Mouse (Mus musculus): ENCODE results near the gene Mea1.

Mea1 gene

DNA sequence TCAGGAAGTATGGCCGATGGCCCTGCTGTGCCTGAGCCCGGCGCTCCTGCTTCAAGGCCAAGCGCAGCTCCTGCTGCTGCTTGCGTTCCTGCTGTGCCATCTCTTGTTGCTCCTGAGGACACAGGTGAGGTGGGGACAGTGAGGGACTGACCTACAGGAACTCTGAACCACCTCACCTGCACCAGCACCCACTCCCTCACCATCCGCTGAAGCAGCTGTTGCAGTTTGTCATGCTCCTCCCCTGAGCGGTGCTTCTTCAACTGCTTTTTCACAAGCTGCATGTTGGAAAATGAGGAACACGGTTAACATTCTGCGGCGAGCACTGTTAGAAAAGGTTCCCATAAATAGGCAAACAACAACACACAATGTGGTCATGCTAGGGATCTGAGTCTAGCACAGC is 8.7 kb upstream of the Mea1 start:
- no peak for DNase-seq (ENCODE audit: low spot score)

GRCm38 (mm10) chr17:46673850-46674529 is 4.6 kb upstream of the Mea1 start, which contains the start of gene Rrp36:
Rrp36 (minus strand) TSS chr17:46674352.
- DNase-seq (ENCODE audit: low spot score): peak; percentile 79

DNA sequence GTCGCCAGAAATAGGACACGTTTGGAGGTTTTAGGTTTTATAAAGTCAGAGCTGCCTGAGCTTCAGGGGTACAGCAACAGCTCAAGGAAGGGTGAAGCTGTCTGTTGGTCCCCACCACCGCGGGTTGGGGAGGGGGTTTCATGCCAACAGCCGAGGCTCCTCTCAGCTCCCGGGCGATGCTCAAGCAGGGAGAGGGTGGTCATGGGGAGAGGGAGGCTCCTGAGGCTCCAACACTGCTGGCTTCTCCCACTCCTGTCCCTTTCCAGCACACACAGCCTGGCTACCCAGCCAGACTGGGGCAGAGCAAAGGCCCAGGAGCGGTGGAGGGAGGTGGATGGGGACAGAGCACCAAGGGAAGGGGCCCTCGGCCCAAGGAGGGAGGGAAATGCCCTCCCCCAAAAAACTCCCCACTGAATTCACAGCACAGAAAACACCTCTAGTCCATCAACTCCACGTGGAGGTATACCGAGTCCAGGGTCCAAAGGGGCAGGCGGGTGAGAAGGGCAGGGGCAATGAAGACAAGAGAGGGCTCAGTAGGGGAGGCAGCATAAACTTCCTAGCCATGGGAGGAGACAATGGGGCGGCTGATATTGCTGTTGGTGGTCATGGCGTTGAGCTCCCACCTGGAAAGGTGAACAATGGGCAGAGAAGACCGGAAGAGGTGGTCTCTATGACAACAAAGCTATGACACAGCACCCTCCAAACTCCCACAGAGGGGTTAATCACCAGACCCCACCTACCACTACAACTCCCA is 3.9 kb upstream of the Mea1 start:
- no peak for DNase-seq (ENCODE audit: low spot score)

DNA sequence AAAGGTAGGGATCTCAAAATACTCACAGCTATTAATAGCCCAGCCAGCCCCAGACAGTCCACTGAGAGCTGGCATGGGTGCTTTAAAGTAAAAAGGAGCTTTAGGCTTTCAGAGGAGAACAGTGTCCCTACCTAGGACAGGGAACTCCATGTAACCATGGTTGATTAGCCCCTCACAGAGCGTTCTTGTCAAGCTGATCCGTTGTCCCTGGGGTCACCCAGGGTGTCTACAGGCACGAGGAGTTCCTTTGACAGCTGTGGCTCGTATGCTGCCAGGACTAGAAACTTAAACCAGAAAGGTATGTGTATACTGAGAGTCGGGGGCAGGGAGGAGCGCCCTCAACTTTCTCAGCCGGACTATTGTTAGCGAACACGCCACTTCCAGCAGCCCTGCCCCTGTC is 318 bp downstream of the Mea1 start:
- no peak for DNase-seq (ENCODE audit: low spot score)

- DNase-seq (ENCODE audit: low spot score): peak; percentile 19
Measured at GRCm38 (mm10) chr17:46679843-46680759, 1.5 kb downstream of the Mea1 start.

DNA sequence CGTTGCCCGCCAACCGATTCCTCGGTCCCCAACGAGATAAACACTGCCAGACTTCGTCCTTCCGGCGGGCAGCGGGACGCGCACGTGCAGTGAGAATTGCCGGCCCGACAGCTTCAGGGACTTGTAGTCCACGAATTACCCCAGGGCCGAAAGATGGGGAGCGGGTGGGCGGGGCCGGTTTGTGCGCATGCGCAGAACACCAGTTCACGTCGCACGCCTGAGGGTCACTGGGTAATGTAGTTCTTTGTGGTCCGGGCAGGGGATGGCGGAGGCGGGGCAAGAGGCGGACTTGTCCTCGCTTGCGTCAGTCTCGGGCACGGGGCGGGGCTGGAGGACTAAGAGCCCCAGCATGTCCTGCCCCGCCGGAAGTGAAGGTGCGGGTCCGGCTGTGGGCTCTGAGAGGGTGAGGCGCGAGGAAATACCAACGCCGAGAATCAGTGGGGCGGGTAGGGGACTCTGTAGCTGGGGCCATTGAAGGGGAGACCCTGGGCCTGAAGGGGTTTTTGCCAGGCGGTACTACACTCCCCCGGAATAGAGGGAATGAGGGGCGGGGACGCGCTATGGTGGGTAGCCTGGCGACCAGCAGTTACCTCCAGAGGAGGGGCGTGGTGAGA is 2.3 kb downstream of the Mea1 start, which contains the start of gene Klhdc3:
Klhdc3 (minus strand) TSS at position 155 of the 614 bp plus-strand sequence.
- DNase-seq (ENCODE audit: low spot score): peak; percentile 96

GRCm38 (mm10) chr17:46681466-46682118 is 3.0 kb downstream of the Mea1 start:
- DNase-seq (ENCODE audit: low spot score): no peak

DNA sequence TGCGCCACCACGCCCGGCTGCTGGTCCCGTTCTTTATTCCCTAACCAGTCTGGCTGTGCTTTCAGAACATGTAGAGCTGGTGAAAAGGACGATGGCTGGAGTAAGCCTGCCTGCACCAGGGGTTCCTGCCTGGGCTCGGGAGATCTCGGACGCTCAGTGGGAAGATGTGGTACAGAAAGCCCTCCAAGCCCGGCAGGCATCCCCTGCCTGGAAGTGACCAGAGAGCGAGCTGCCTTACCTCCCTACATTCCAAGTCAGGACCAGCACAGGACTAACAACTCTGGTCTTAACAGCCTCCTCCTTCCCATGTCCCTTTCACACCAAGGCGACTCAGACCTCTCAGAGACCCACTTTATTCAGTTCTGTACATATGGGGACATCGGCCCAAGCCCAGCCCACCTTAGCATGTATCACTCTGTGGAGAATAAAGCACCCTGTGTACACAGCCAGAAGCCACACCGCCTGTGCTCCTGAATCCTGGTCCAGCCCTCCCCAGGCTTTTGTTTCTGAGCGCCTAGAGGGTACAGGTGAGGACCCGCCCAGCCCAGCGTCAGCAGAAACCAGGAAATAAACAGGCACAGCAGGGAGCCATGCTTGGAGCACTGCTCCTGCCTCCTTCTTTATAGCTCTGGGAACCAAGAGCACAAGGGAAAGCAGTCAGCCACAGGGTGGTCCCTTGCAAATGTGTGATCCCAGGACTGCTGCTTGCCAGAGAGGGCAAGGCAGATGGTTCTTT is 4.2 kb downstream of the Mea1 start:
- no peak for DNase-seq (ENCODE audit: low spot score)

DNA sequence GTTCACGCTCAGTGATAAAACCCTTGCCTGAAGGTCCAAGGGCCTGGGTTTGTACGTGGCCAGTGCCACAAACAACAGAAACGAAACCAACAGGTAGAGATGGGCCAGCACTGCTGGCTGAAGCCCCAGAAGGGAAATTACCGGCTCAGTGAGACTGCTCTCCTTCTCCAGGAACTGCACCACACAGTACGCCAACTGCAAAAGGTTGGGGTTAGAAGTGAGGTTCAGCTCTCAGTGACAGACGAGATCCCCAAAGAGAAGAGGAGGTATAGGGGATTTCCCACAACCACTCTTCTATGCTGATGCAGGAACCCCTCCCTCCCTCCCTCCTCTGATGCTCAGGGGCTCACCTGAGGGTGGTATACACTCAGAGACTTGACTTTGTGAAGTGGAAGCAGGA is 7.3 kb downstream of the Mea1 start:
- no peak for DNase-seq (ENCODE audit: low spot score)

GRCm38 (mm10) chr17:46690665-46691064 is 12.1 kb downstream of the Mea1 start:
- no peak for DNase-seq (ENCODE audit: low spot score)

- DNase-seq (ENCODE audit: low spot score): no peak
Measured at GRCm38 (mm10) chr17:46691390-46691789, 12.8 kb downstream of the Mea1 start.

DNA sequence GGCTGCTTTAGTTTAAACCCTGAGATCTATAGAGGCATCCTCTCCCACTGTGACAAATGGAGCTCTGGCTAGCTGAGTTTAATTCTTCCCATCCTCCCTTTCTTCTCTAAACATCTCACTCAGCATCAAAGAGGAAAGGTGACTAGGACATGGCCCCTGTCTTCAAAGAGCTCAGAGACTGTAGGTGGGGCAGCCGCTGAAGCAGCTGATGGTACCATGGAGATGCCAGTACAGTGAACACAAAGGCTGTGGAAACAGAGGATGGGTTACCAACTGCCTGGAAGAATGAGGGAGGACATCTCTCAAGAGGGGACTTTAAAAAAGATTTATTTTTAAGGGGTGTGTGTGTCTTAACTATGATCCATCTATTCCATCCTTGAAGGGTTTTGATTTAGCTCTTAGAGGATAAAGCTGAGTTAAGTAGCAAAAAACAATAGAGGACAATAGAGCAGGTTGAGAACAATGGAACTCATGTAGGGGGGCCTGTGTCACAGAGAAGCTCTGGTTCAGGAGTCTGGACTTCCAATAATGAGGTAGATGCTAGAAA is 16.0 kb downstream of the Mea1 start:
- DNase-seq (ENCODE audit: low spot score): no peak

DNA sequence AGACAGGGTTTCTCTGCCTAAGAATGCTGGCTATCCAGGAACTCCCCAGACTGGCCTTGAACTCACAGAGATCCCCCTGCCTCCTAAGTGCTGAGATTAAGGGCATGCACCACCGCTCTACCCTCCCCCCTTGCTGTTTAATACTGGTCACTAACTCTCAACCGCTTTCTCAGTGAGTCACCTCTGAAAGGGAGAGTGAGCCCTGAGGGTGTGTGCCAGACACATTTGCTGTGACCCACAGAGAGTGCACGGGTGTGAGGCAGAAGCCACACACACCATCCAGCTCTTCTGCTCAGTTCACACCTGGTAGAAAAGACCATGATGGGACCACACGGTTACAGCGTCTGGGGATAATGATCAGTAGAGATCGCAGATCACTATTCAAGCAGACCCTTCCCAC is 19.9 kb downstream of the Mea1 start:
- DNase-seq (ENCODE audit: low spot score): no peak

GRCm38 (mm10) chr17:46699245-46699644 is 20.7 kb downstream of the Mea1 start:
- DNase-seq (ENCODE audit: low spot score): no peak

GRCm38 (mm10) chr17:46699912-46700311 is 21.3 kb downstream of the Mea1 start:
- DNase-seq (ENCODE audit: low spot score): no peak

GRCm38 (mm10) chr17:46701489-46701888 is 22.9 kb downstream of the Mea1 start:
- no peak for DNase-seq (ENCODE audit: low spot score)

DNA sequence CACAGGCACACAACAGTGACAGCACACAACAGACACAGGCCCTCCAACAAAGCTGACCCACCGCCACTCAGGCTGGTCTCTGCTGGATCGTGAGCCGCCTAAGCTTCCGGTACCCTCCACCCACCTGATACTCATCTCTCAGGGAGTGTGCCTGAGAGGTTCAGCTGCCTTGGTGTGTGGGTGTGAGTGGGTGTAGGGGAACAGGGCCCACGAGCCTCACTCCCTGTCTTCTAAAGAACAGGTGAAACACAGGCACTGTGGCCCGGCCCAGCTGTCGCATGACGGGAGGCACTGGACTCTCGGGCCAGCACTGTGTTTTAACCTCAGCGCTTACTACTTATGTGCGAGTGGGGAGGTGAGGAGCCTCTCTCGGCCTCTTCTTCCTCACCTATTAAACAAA is 23.5 kb downstream of the Mea1 start:
- DNase-seq (ENCODE audit: low spot score): no peak

- no peak for DNase-seq (ENCODE audit: low spot score)
Measured at GRCm38 (mm10) chr17:46702506-46702905, 23.9 kb downstream of the Mea1 start.

- DNase-seq (ENCODE audit: low spot score): no peak
Measured at GRCm38 (mm10) chr17:46703971-46704886, 25.6 kb downstream of the Mea1 start.
